Mouse (Mus musculus): ENCODE measurements around the gene Ctnna3.
A peak's percentile ranks its signal among the peaks of the same experiment; 100 is the strongest.

Ctnna3 gene

DNA sequence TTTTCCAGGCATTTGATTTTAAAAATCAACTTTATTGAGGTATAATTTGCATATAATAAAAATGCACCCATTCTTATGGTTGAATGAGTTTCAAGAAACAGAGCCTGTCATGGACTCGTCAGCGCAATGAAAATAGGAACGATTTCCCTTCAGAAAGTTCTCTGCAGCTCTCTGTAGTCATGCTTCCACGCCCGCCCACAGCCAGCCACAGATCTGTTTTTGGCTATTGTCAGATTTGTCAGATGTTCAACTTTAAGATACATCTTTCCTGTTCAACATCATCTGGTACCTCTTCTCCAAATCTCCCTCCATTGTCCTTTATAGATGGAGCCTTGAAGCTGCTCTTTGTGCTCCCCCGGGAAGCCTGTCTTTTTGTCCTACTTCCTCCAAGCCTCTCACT lies 280.3 kb downstream of the Ctnna3 start:
- DNase-seq (ENCODE audit: low read depth, low spot score): no peak

DNA sequence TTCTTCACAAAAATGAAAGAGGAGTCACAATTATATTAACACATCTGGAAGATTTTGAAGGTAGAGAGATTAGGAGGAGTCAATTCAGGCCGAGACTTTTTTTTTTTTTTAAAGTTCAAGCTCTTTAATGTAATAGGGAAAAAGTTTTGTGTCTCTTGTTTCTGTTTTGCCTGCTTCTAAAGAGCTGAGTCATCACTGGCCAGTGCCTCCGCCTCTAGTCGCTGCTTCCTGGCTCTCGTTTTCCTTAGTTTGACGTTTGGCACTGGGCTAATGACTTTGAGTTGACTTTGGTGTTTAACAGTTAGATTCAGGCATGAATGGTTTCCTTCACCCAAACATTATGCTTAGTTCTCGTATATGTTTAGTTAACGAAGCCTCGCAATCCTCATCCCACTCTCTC lies 282.6 kb downstream of the Ctnna3 start:
- DNase-seq (ENCODE audit: low read depth, low spot score): peak; percentile 4

DNA sequence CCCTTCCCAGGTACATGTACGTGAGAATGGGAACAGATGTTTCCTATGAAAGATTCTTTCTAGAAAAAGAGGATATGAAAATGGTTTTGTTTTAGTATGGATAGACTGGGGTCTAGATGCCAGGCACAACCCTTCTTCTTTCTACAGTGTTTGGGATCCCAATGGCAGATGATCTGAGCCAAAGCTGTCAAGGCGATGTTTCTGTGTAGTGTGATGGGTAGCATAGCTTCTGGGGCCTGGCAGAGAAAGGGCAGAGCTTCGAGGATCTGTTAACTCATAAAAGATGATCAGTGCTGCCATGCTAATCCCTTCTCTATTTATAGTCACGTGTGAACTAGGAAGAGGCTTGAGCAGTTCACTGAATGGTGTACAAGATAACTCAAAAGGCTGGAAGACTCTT lies 284.3 kb downstream of the Ctnna3 start:
- DNase-seq (ENCODE audit: low read depth, low spot score): no peak

DNA sequence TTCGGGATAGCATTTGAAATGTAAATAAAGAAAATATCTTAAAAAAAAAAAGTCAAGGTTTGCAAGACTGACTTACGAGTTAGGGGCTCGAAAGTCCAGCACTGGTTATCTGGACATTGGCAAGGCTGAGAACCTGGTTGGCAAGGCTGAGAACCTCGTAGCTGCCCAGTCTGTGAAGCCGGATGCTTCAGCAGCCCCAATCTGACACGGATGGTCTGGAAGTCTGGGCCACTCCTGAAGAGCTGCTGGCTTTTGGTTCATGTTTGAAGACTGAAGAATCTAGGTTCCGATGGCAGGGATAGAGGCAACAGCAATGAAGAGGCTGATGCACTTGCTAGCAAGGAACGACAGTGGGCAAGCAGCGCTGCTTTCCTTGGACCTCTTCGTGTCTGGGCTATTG lies 339.0 kb downstream of the Ctnna3 start:
- no peak for DNase-seq (ENCODE audit: low read depth, low spot score)

DNA sequence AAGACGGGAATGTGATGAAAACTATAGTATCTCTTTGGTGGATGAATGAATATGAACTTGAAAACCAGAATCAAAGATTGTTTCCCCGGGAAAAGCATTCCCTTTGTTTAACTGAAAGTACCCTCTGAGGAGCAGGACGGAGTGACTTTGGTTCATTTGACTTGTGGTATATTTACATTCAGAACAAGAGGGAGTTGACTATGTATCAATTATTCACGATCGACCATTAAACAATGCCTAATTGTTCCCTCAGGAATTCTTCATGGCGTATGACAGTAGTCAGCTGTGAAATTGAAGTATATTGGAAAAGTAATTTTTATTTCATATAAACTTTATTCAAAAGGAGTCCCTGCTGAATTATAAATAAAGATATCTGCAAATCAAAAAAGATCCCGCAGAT lies 341.8 kb downstream of the Ctnna3 start:
- DNase-seq (ENCODE audit: low read depth, low spot score): no peak

- no peak for DNase-seq (ENCODE audit: low read depth, low spot score)
These were observed 342.2 kb downstream of the Ctnna3 start for GRCm38 (mm10) chr10:63772074-63772473.

GRCm38 (mm10) chr10:63781948-63782347 lies 352.1 kb downstream of the Ctnna3 start:
- DNase-seq (ENCODE audit: low read depth, low spot score): no peak

- no peak for DNase-seq (ENCODE audit: low read depth, low spot score)
These were observed 355.1 kb downstream of the Ctnna3 start for GRCm38 (mm10) chr10:63784808-63785535.

GRCm38 (mm10) chr10:63786390-63786789 lies 356.5 kb downstream of the Ctnna3 start:
- no peak for DNase-seq (ENCODE audit: low read depth, low spot score)

- DNase-seq (ENCODE audit: low read depth, low spot score): no peak
These were observed 374.0 kb downstream of the Ctnna3 start for GRCm38 (mm10) chr10:63803909-63804308.

DNA sequence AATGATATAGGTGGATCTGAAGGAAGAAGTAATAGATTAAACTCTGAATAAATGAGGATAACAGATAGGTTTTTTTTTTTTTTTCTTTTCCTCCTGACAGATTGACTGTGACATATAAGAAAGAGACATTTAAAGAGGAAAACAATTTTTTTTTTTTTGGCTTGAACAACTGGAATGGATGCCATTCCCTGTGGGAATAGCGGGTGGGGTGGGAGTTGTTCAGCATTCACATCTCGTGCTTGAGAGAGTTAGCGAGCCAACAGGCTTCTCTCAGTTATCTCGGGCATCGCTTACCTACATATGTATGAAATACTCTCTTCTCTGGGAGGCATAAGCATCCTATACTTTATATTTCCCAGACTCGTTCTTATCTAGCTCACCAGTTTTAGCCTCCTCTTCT lies 375.7 kb downstream of the Ctnna3 start:
- no peak for DNase-seq (ENCODE audit: low read depth, low spot score)

- no peak for DNase-seq (ENCODE audit: low read depth, low spot score)
These were observed 376.4 kb downstream of the Ctnna3 start for GRCm38 (mm10) chr10:63806254-63806653.

DNA sequence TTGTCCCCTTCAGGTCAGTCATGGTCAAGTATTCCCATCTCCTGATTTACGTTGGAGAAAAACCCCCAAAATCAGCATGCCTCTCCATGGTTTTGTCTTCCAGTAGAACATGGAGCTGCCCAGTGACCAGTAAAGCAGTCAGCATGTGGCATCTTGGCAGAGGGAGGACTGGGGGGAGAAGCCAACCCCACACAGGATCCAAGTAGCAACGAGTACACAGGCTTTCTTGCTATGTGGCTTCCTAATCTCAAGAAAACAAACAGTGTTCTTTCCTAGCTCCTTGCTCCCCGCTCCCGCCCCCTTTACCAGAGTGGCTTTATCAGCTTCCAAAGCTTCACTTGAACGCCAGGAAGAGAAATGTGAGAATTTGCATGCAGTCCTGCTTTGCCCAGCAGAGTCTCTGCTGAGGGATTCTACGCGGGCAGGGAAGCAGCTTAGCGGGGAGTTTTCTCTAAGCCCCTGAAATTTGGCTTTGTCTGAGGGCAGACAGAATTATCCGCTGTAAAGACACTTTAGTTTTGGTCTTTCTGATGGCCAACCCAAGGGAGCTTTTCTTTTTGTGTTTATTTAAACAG lies 380.2 kb downstream of the Ctnna3 start:
- DNase-seq (ENCODE audit: low read depth, low spot score): no peak

DNA sequence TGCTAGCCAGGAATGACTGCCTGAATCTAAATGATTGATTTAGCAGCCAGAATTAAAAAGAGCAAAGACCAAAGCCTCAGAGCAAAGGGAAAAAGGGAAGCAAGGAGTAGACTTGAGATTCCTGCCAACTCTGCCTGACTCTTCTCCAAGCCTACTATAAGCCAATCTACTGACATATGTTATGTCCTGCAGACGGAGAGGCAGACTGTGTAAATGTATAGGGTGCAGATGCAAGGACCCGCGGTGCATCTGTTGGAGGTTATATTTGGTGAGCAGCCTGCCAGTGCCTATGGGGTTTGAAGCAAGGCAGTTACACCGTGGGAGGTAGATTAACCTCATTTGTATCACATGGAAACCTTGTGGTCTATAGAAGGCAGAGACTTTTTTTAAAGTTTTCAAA lies 409.1 kb downstream of the Ctnna3 start:
- DNase-seq (ENCODE audit: low read depth, low spot score): no peak

DNA sequence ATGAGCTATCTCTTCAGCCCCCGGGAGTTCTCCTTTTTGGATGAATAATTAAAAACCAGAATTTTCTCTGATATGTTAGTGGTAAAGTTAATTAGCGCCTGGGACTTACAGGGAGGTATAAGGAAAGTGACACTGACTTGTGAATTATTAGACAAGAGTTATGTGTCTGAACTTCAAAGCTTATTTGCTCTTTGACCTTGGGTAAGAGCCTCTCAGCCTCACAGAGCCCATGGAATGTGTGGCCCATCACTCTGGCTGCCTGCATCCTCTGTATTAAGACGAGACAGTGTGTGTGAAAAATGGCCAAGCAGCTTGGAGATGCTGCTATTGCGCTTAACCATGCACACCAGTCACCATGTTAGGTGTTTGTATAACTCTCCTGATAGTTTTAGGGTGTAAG lies 422.0 kb downstream of the Ctnna3 start:
- no peak for DNase-seq (ENCODE audit: low read depth, low spot score)

DNA sequence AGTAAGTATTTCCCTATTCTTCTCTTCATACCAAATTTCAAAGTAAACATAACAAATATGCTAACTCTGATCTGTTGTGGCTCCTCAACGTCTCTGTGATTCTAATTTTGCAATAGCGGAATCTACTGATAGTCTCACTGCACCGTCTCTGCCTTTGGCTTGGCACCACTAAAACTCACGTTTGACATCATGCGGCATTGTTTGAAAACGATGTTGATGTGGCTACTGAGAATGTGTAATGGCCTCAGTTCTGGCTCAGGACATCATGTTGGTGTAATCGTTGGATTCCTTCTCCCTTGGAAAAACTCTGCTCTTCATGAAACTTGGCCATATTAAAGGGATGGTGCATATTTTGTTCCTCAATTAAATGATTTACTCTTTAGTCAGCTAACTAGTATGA lies 439.2 kb downstream of the Ctnna3 start:
- no peak for DNase-seq (ENCODE audit: low read depth, low spot score)

GRCm38 (mm10) chr10:63880462-63880903 lies 450.6 kb downstream of the Ctnna3 start:
- DNase-seq (ENCODE audit: low read depth, low spot score): no peak

DNA sequence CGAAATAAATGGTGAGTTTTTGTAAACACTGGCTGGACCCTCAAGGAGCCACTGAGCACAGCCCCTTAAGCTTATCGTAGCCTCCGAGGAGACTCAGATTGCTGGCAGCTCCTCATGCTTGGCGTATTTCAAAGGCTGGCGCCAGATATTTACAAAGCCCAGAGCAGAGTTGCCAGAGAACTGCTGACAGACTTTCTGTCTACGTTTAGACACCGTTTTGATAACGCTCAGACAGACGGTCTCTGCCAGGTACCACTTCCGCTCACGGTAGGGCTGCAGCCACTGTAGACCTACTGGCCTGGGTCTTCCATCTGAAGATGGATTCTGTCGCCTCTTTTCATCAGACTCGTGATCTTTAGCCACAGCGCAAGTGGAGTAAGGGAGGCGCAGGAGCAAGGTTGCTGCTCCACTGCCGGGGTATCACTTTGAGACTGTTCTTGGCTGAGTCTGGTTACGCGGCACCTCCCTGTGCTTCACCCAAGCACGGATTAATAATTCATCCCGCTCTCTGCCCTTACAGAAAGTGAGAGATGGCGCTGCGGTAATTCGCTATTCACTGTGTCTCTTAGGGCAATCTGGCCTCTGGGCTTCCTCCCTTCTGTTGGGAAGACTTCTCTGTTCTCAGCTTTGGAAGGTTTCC lies 456.7 kb downstream of the Ctnna3 start:
- no peak for DNase-seq (ENCODE audit: low read depth, low spot score)

GRCm38 (mm10) chr10:63894612-63895011 lies 464.7 kb downstream of the Ctnna3 start:
- no peak for DNase-seq (ENCODE audit: low read depth, low spot score)

GRCm38 (mm10) chr10:63899891-63900290 lies 470.0 kb downstream of the Ctnna3 start:
- DNase-seq (ENCODE audit: low read depth, low spot score): no peak

- DNase-seq (ENCODE audit: low read depth, low spot score): no peak
These were observed 479.0 kb downstream of the Ctnna3 start for GRCm38 (mm10) chr10:63908878-63909277.

GRCm38 (mm10) chr10:63927334-63927733 lies 497.4 kb downstream of the Ctnna3 start, which contains the start of gene Gm10118:
Gene Gm10118, minus strand, starts transcription at chr10:63927434.
- no peak for DNase-seq (ENCODE audit: low read depth, low spot score)

DNA sequence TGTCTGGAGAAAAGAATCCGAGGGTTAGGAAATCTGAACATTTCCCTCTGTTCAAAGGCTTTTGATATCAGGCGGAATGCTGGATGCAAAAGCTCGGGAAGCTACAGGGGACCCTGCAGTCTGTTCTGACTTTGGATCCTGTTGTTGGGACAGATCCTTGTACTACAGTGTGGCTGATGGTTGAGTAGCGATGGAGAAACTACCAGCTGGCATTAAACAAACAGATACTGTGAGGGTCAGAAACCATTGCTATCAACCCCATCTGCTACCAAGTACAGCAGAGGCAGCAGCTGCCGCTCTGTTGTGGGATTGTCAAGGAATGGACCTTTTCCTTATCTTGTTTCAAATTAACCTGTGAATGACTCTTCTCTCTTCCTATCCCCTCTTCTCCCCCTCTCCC lies 504.0 kb downstream of the Ctnna3 start:
- DNase-seq (ENCODE audit: low read depth, low spot score): no peak

All from ZHBTc4 (cell line).